Mouse (Mus musculus) megakaryocyte, embryonic 14.5 days (primary cell): ENCODE measurements at regions not wholly inside any gene's neighbourhood (a gene's known extent, or its start where the extent isn't known, plus 50 kb on each side); places are given as distances from the start of the nearest gene placed in this dataset.

Experiments used
- FLI1 ChIP-seq: IDR thresholded peaks from 2 replicates; pipeline ENCODE4 v1.6.1; 2012; ENCODE audit warnings: low read length, inconsistent platforms, mixed read lengths
- GATA1 ChIP-seq: IDR thresholded peaks from 3 replicates; pipeline ENCODE4 v1.6.1; 2012; ENCODE audit warnings: mixed read lengths, low read length, inconsistent platforms, borderline replicate concordance

GRCm38 (mm10) chr1:167912074-167912473 is 223.0 kb downstream of the Lmx1a start:
- TF ChIP-seq GATA1, result no peak
- no peak for TF ChIP-seq FLI1
